Mouse (Mus musculus) intestine, postnatal 0 days (tissue): ENCODE results near the gene Htt. TPM values are rescaled to one million over a fixed set of nuclear protein-coding genes. Genes with fewer than 3 reads are reported as not detected.
"Not testable (repeated sequence)": the region's sequence is repeated elsewhere in the genome, so short reads cannot be mapped to it uniquely, and the experiment has no call there.

Source experiments
- ATAC-seq: fragments of 200-750 bp; cut with Nextera tagmentation; 2 replicates; pipeline ENCODE4 v1.8.0; 2017; ENCODE audit warnings: mild to moderate bottlenecking, moderate TSS enrichment, moderate library complexity
- H3K27ac ChIP-seq: fragments of 300-500 bp; sonication (generic); 2 replicates; pipeline ENCODE4 v1.5.1; 2014; ENCODE audit warnings: mild to moderate bottlenecking, low read depth, low read length, moderate library complexity
- H3K27me3 ChIP-seq: fragments of 300-500 bp; sonication (generic); replicated peaks from 2 replicates; pipeline ENCODE4 v1.6.1; 2014; ENCODE audit warnings: low read length, mixed read lengths; ENCODE audit not compliant: control insufficient read depth, insufficient read depth
- H3K36me3 ChIP-seq: fragments of 300-500 bp; sonication (generic); 2 replicates; pipeline ENCODE4 v1.6.1; 2014; ENCODE audit warnings: mild to moderate bottlenecking, moderate library complexity; ENCODE audit not compliant: control insufficient read depth, insufficient read depth
- H3K4me1 ChIP-seq: fragments of 300-500 bp; sonication (generic); replicated peaks from 2 replicates; pipeline ENCODE4 v1.6.1; 2014; ENCODE audit warnings: antibody characterized with exemption, low read length, mixed read lengths; ENCODE audit not compliant: control insufficient read depth, insufficient read depth
- H3K4me2 ChIP-seq: fragments of 300-500 bp; sonication (generic); replicated peaks from 2 replicates; pipeline ENCODE4 v1.6.1; 2014; ENCODE audit warnings: low read depth, mild to moderate bottlenecking, moderate library complexity
- H3K4me3 ChIP-seq: fragments of 300-500 bp; sonication (generic); 2 replicates; pipeline ENCODE4 v1.5.1; 2014; ENCODE audit warnings: low read depth, low read length
- H3K9ac ChIP-seq: fragments of 300-500 bp; sonication (generic); 2 replicates; pipeline ENCODE4 v1.6.1; 2014; ENCODE audit warnings: mild to moderate bottlenecking, low read depth, low read length
- H3K9me3 ChIP-seq: fragments of 300-500 bp; sonication (generic); 2 replicates; pipeline ENCODE4 v1.6.1; 2016; ENCODE audit warnings: mixed run types; ENCODE audit not compliant: control insufficient read depth
- CTCF ChIP-seq: sonication (generic); IDR thresholded peaks from 2 replicates; pipeline ENCODE4 v1.5.1; 2016; ENCODE audit warnings: low read depth, mild to moderate bottlenecking, control low read depth, antibody characterized with exemption, moderate library complexity
- WGBS: fragments of 180-500 bp; shearing (Covaris S2); extraction: QIAGEN DNeasy Blood & Tissue Kit; methylation state at CpG from one replicate; pipeline ENCODE4 v1.1.7; 2014; 5-methylcytosine and 5-hydroxymethylcytosine counted together
- polyA plus RNA-seq: library from polyadenylated mRNA; unstranded; fragments of >200 nt; fragmentation: Nextera tagmentation; extraction: Ambion mirVana; gene quantifications from 2 replicates; pipeline ENCODE4 v1.2.1, GENCODE M21; 2015

Gene Htt
- polyA plus RNA-seq = 3.7 and 4.3 TPM in 2 replicates

GRCm38 (mm10) chr5:34761509-34761908 is at the start of gene Htt:
TSS of gene Htt (plus strand) at chr5:34761740.
- H3K4me1 ChIP-seq = 0 out of 2 replicates have a peak, but pooled peaks cover 2% of the 10 kb centered on the region
- peak; percentile 97 for ATAC-seq
- under 1% methylated on average over 35 of the region's 35 CpGs for WGBS

DNA sequence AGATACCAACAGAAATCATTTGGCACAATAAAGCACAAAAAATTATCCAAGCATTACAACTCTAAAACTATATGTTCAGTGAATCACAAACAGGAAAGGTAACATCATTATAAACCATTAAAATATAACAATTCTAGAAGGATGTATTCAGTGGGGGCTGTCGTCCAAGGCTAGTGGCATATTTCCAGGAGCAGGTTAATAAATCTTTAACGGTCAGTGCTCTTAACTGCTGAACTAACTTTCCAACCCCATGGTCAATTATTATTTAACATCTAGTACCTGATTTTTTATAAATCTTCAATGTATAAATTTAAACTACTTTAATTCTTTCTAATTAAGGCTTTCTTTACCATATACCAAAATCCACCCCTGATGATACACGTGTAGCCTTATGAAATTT is 47.2 kb upstream of the Htt start:
- not testable (repeated sequence) for H3K27me3 ChIP-seq, H3K9me3 ChIP-seq, H3K36me3 ChIP-seq, H3K4me3 ChIP-seq, H3K9ac ChIP-seq, H3K4me1 ChIP-seq, H3K27ac ChIP-seq, H3K4me2 ChIP-seq, ATAC-seq
- WGBS = 71% methylated on average over 3 of the region's 3 CpGs

More at GRCm38 (mm10) chr5:34761509-34761908, at the start of gene Htt:
- Histone ChIP-seq H3K27ac (peak within 1 kb of the TSS; percentile 88), H3K4me2 (peak within 1 kb of the TSS; percentile 93), H3K9me3 (no peaks in the 10 kb centered on the region), H3K9ac (peak within 1 kb of the TSS; percentile 98), H3K36me3 (no peaks in the 10 kb centered on the region), H3K27me3 (no peaks in the 10 kb centered on the region), H3K4me3 (peak within 1 kb of the TSS; percentile 95)
- TF ChIP-seq CTCF = peak; percentile 45; the same call in 1 of the 2 replicates

GRCm38 (mm10) chr5:34714816-34715215 is 46.7 kb upstream of the Htt start:
- Histone ChIP-seq H3K27me3 (no peaks in the 10 kb centered on the region), H3K9ac (no peak overlapping the region), H3K4me1 (no peaks in the 10 kb centered on the region), H3K9me3 (no peaks in the 10 kb centered on the region), H3K4me3 (no peak overlapping the region), H3K4me2 (no peak overlapping the region), H3K27ac (no peak overlapping the region), H3K36me3 (no peaks in the 10 kb centered on the region)
- TF ChIP-seq CTCF = no peak
- WGBS = 85% methylated on average over 5 of the region's 5 CpGs
- no peak for ATAC-seq

- Histone ChIP-seq H3K4me1 (no peaks in the 10 kb centered on the region), H3K4me3 (no peak overlapping the region), H3K4me2 (no peak overlapping the region), H3K9ac (no peak overlapping the region), H3K9me3 (no peaks in the 10 kb centered on the region), H3K36me3 (no peaks in the 10 kb centered on the region), H3K27ac (no peak overlapping the region), H3K27me3 (no peaks in the 10 kb centered on the region)
- no peak for TF ChIP-seq CTCF
- no peak for ATAC-seq
These were observed 32.4 kb upstream of the Htt start for GRCm38 (mm10) chr5:34729141-34729540.

GRCm38 (mm10) chr5:34730255-34730654 is 31.3 kb upstream of the Htt start:
- Histone ChIP-seq H3K9me3 (no peaks in the 10 kb centered on the region), H3K27me3 (no peaks in the 10 kb centered on the region), H3K4me2 (no peak overlapping the region), H3K27ac (no peak overlapping the region), H3K4me3 (no peak overlapping the region), H3K9ac (no peak overlapping the region), H3K4me1 (no peaks in the 10 kb centered on the region), H3K36me3 (no peaks in the 10 kb centered on the region)
- TF ChIP-seq CTCF = no peak
- WGBS = 34% methylated on average over 1 of the region's 1 CpGs
- ATAC-seq = no peak

- 56% methylated on average over 3 of the region's 3 CpGs for WGBS
These were observed 10.1 kb upstream of the Htt start for GRCm38 (mm10) chr5:34751477-34751876.

GRCm38 (mm10) chr5:34758762-34759161 is 2.8 kb upstream of the Htt start:
- Histone ChIP-seq H3K9me3 (no peaks in the 10 kb centered on the region), H3K4me2 (no peak overlapping the region), H3K27me3 (no peaks in the 10 kb centered on the region), H3K4me1 (0 out of 2 replicates have a peak, but pooled peaks cover 2% of the 10 kb centered on the region), H3K9ac (no peak overlapping the region), H3K36me3 (no peaks in the 10 kb centered on the region), H3K4me3 (no peak overlapping the region), H3K27ac (no peak overlapping the region)
- no peak for ATAC-seq
- 65% methylated on average over 1 of the region's 1 CpGs for WGBS
- no peak for TF ChIP-seq CTCF

More at GRCm38 (mm10) chr5:34751477-34751876, 10.1 kb upstream of the Htt start:
- Histone ChIP-seq H3K4me2 (no peak overlapping the region), H3K9ac (no peak overlapping the region), H3K4me1 (no peaks in the 10 kb centered on the region), H3K36me3 (no peaks in the 10 kb centered on the region), H3K27ac (no peak overlapping the region), H3K4me3 (no peak overlapping the region), H3K9me3 (no peaks in the 10 kb centered on the region), H3K27me3 (no peaks in the 10 kb centered on the region)
- no peak for ATAC-seq
- peak; percentile 55 for TF ChIP-seq CTCF
